22 mouse cellular contexts compared by ENCODE assay signal in the genomic region with DNA sequence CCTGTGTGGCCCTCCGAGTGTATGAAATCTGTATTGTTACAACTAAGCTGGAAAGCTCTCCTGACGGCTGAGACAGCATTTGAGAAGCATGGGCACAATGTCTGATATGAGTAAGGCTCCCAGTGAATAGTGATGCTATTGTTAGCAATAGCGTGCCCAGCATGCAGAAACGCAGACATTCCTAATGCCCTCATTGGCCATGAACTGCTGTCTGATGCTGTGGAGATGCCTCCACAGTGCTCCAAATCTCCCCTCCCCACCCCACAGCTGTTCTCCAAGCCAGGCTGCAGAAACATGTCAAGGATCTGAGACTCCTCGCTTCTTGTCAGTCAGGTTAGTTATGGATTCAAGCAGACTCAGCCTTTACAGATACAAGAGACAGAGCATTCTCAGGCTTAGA. TPM values are rescaled to one million over a fixed set of nuclear protein-coding genes. Genes with fewer than 3 reads are reported as not detected.
DNase-seq lines count a peak whose midpoint lies in the region; ATAC-seq and TF ChIP-seq lines count a peak whose summit lies in the region.
"Had no signal": no experiment of that assay in that cellular context is flagged by ENCODE, and none has a peak within 500 bp of the region (broad histone marks: within the 10 kb centered on the region; RNA-seq: fewer than 3 reads in every experiment).

No protein-coding gene starts in this region.

- peak overlapping the region; percentile 30 for H3K4me2 ChIP-seq in myocyte (ENCODE audit: low read depth)
- H3K4me2 ChIP-seq: embryonic facial prominence, embryonic 15.5 days; heart, embryonic 12.5 days; hindbrain, embryonic 15.5 days; limb, embryonic 15.5 days had no signal

- no peak for ATAC-seq in megakaryocyte, adult 5-6 weeks (ENCODE audit: poor library complexity, severe bottlenecking)

- DNase-seq in layer of hippocampus, adult 11-12 months (ENCODE audit: low spot score) = peak; percentile 38
- no peak for DNase-seq in layer of hippocampus, postnatal 25 days (ENCODE audit: extremely low spot score in 1 of 2, low spot score in 1 of 2)
- peak; percentile 17 for DNase-seq in right cerebral cortex, adult 18-20 months
- no peak for DNase-seq in right cerebral cortex, postnatal 25 days
- peak; percentile 73 for DNase-seq in layer of hippocampus, adult 9-11 months
- no peak for DNase-seq in urinary bladder, postnatal 14 days (ENCODE audit: low spot score)
- DNase-seq: embryo, embryonic 11 days; heart, postnatal 36 days; kidney, adult 11 months; kidney, postnatal 10 days; lung, postnatal 14 days had no signal

- TF ChIP-seq POLR2A in myocyte (IDR thresholded peaks at IDR 0.05; ENCODE audit: insufficient read length, low read depth) = no peak

- no peak overlapping the region for H3ac ChIP-seq in myocyte (ENCODE audit: control insufficient read depth, insufficient read length)

- no peaks in the 10 kb centered on the region for H3K36me3 ChIP-seq in myocyte (ENCODE audit: control insufficient read depth, insufficient read depth)
- H3K36me3 ChIP-seq: embryonic facial prominence, embryonic 15.5 days; G1E; heart, embryonic 12.5 days; hindbrain, embryonic 15.5 days; limb, embryonic 15.5 days had no signal

- H3K79me2 ChIP-seq in myocyte (ENCODE audit: control insufficient read depth, insufficient read depth) = no peaks in the 10 kb centered on the region

- no peaks in the 10 kb centered on the region for H3K27me3 ChIP-seq in myocyte (ENCODE audit: control insufficient read depth, insufficient read depth, insufficient read length)
- H3K27me3 ChIP-seq: embryonic facial prominence, embryonic 15.5 days; heart, embryonic 12.5 days; hindbrain, embryonic 15.5 days; limb, embryonic 15.5 days had no signal

- no peak overlapping the region for H3K4me3 ChIP-seq in myocyte
- H3K4me3 ChIP-seq: embryonic facial prominence, embryonic 15.5 days; heart, embryonic 12.5 days; hindbrain, embryonic 15.5 days; left cerebral cortex, adult 2 months; limb, embryonic 15.5 days had no signal

TF ChIP-seq in myocyte, 11 proteins besides CTCF, POLR2A, EP300 and RAD21:
- TF ChIP-seq REST (IDR thresholded peaks at IDR 0.05; ENCODE audit: insufficient read depth, insufficient read length) (no peak), TCF3 (IDR thresholded peaks at IDR 0.05; ENCODE audit: insufficient read length, low read depth) (no peak), MYOD1 (IDR thresholded peaks at IDR 0.05; ENCODE audit: control insufficient read depth in 1 of 3, insufficient read length in 2 of 3, low read depth in 2 of 3) (peak in 1 of 3 experiments; percentile 49), CEBPB (IDR thresholded peaks at IDR 0.05; ENCODE audit: insufficient read depth, poor library complexity, severe bottlenecking) (no peak), MAX (IDR thresholded peaks at IDR 0.05; ENCODE audit: low read depth) (no peak)

RNA-seq across cellular contexts. Expression of gene Dnah3, which starts 58.7 kb away (rescaled TPM):
- under 1 TPM; 0.05 to 0.45 TPM for total RNA-seq in layer of hippocampus, postnatal 25 days (2021)
- polyA plus RNA-seq in myocyte (2012; fragmentation: generic; extraction: Trizol) = 0.01 TPM
- total RNA-seq in megakaryocyte, adult 5-6 weeks (2015) = not detected in 2 replicates
- total RNA-seq in megakaryocyte, adult 5-6 weeks (2017) = not detected in 2 replicates
- total RNA-seq: granulocyte monocyte progenitor cell, adult 5-6 weeks; heart, postnatal 36 days; megakaryocyte-erythroid progenitor cell, adult 5-6 weeks had no signal
- polyA plus RNA-seq: G1E; heart, embryonic 12.5 days; limb, embryonic 15.5 days; liver, embryonic 16.5 days had no signal

Comparison
In these comparisons a context has a peak if more than half of its experiments do, and no peak if none do; other contexts are left out.
1. DNase-seq: peak in layer of hippocampus, adult 11-12 months (single experiment), right cerebral cortex, adult 18-20 months (single experiment) and layer of hippocampus, adult 9-11 months (single experiment); none in layer of hippocampus, postnatal 25 days (0 of 2), right cerebral cortex, postnatal 25 days (single experiment) and urinary bladder, postnatal 14 days (single experiment).